Mouse (Mus musculus) kidney, embryonic 14.5 days (tissue): ENCODE measurements around the gene Flnb. TPM values are rescaled to one million over a fixed set of nuclear protein-coding genes. Genes with fewer than 3 reads are reported as not detected.

Experiments used
- ATAC-seq: fragments of 200-750 bp; cut with Nextera tagmentation; 2 replicates; pipeline ENCODE4 v1.8.0; 2017; ENCODE audit warnings: moderate number of reproducible peaks, mild to moderate bottlenecking, moderate TSS enrichment, moderate library complexity; ENCODE audit not compliant: low FRiP score, low TSS enrichment
- H3K27ac ChIP-seq: fragments of 300-500 bp; sonication (generic); 2 replicates; pipeline ENCODE4 v1.5.1; 2014; ENCODE audit warnings: low read depth, mild to moderate bottlenecking, low read length, moderate library complexity, mixed read lengths
- H3K27me3 ChIP-seq: fragments of 300-500 bp; sonication (generic); 2 replicates; pipeline ENCODE4 v1.6.1; 2014; ENCODE audit warnings: mild to moderate bottlenecking, low read length; ENCODE audit not compliant: control insufficient read depth, insufficient read depth
- H3K36me3 ChIP-seq: fragments of 300-500 bp; sonication (generic); 2 replicates; pipeline ENCODE4 v1.6.1; 2014; ENCODE audit warnings: low read length, mixed read lengths; ENCODE audit not compliant: control insufficient read depth, insufficient read depth
- H3K4me1 ChIP-seq: fragments of 300-500 bp; sonication (generic); 2 replicates; pipeline ENCODE4 v1.6.1; 2014; ENCODE audit warnings: low read length, mixed read lengths; ENCODE audit not compliant: control insufficient read depth, insufficient read depth
- H3K4me2 ChIP-seq: fragments of 300-500 bp; sonication (generic); replicated peaks from 2 replicates; pipeline ENCODE4 v1.6.1; 2014; ENCODE audit warnings: low read depth, mild to moderate bottlenecking, low read length
- H3K4me3 ChIP-seq: fragments of 300-500 bp; sonication (generic); 2 replicates; pipeline ENCODE4 v1.5.1; 2014; ENCODE audit warnings: mild to moderate bottlenecking, low read length
- H3K9ac ChIP-seq: fragments of 300-500 bp; sonication (generic); 2 replicates; pipeline ENCODE4 v1.6.1; 2014; ENCODE audit warnings: low read depth, mild to moderate bottlenecking, low read length, moderate library complexity
- H3K9me3 ChIP-seq: fragments of 300-500 bp; sonication (generic); 2 replicates; pipeline ENCODE4 v1.6.1; 2016; ENCODE audit warnings: low read length; ENCODE audit not compliant: control insufficient read depth
- WGBS: fragments of 180-500 bp; shearing (Covaris S2); extraction: QIAGEN DNeasy Blood & Tissue Kit; methylation state at CpG from one replicate; pipeline ENCODE4 v1.1.7; 2014; 5-methylcytosine and 5-hydroxymethylcytosine counted together
- polyA plus RNA-seq: library from polyadenylated mRNA; unstranded; fragments of >200 nt; fragmentation: Nextera tagmentation; extraction: Ambion mirVana; gene quantifications from 2 replicates; pipeline ENCODE4 v1.2.1, GENCODE M21; 2014

Gene Flnb
- polyA plus RNA-seq, 1 experiment from 2014 or later, result 25.7 TPM

- no peak overlapping the region for H3K4me3 ChIP-seq
- 52% methylated on average over 11 of the region's 11 CpGs for WGBS
- H3K27ac ChIP-seq, result no peak overlapping the region
- peak; percentile 58; the same call in 1 of the 2 replicates for ATAC-seq
- no peak overlapping the region for H3K4me2 ChIP-seq
- H3K4me1 ChIP-seq, result no peaks in the 10 kb centered on the region
- H3K9me3 ChIP-seq, result no peaks in the 10 kb centered on the region
- H3K36me3 ChIP-seq, result no peaks in the 10 kb centered on the region
- H3K27me3 ChIP-seq, result no peaks in the 10 kb centered on the region
- no peak overlapping the region for H3K9ac ChIP-seq
Measured at GRCm38 (mm10) chr14:7964219-7964889, 146.6 kb downstream of the Flnb start.

GRCm38 (mm10) chr14:7971889-7972493 lies 154.2 kb downstream of the Flnb start:
- 63% methylated on average over 10 of the region's 10 CpGs for WGBS
- Histone ChIP-seq H3K9me3 (no peaks in the 10 kb centered on the region), H3K36me3 (no peaks in the 10 kb centered on the region), H3K4me1 (no peaks in the 10 kb centered on the region), H3K27ac (no peak overlapping the region), H3K27me3 (no peaks in the 10 kb centered on the region), H3K4me2 (no peak overlapping the region), H3K4me3 (no peak overlapping the region), H3K9ac (no peak overlapping the region)
- no peak for ATAC-seq

- no peak for ATAC-seq
- no peaks in the 10 kb centered on the region for H3K9me3 ChIP-seq
- no peaks in the 10 kb centered on the region for H3K4me1 ChIP-seq
- no peaks in the 10 kb centered on the region for H3K27me3 ChIP-seq
- H3K4me2 ChIP-seq, result no peak overlapping the region
- H3K9ac ChIP-seq, result no peak overlapping the region
- no peaks in the 10 kb centered on the region for H3K36me3 ChIP-seq
- no peak overlapping the region for H3K4me3 ChIP-seq
- WGBS, result 89% methylated on average over 1 of the region's 1 CpGs
- no peak overlapping the region for H3K27ac ChIP-seq
Measured at GRCm38 (mm10) chr14:7974643-7975042, 156.9 kb downstream of the Flnb start.

GRCm38 (mm10) chr14:7975177-7975576 lies 157.4 kb downstream of the Flnb start:
- Histone ChIP-seq H3K27me3 (no peaks in the 10 kb centered on the region), H3K4me1 (no peaks in the 10 kb centered on the region), H3K4me2 (no peak overlapping the region), H3K4me3 (no peak overlapping the region), H3K9ac (no peak overlapping the region), H3K36me3 (no peaks in the 10 kb centered on the region), H3K27ac (no peak overlapping the region), H3K9me3 (no peaks in the 10 kb centered on the region)
- 82% methylated on average over 6 of the region's 6 CpGs for WGBS
- no peak for ATAC-seq

- WGBS, result 91% methylated on average over 1 of the region's 1 CpGs
- Histone ChIP-seq H3K9me3 (no peaks in the 10 kb centered on the region), H3K9ac (no peak overlapping the region), H3K4me2 (no peak overlapping the region), H3K27me3 (no peaks in the 10 kb centered on the region), H3K4me1 (no peaks in the 10 kb centered on the region), H3K27ac (no peak overlapping the region), H3K36me3 (no peaks in the 10 kb centered on the region), H3K4me3 (no peak overlapping the region)
- ATAC-seq, result no peak
Measured at GRCm38 (mm10) chr14:7977471-7977870, 159.7 kb downstream of the Flnb start.

- ATAC-seq, result no peak
- Histone ChIP-seq H3K4me3 (no peak overlapping the region), H3K9ac (no peak overlapping the region), H3K27ac (no peak overlapping the region), H3K9me3 (no peaks in the 10 kb centered on the region), H3K27me3 (no peaks in the 10 kb centered on the region), H3K4me1 (no peaks in the 10 kb centered on the region), H3K36me3 (no peaks in the 10 kb centered on the region), H3K4me2 (no peak overlapping the region)
- 80% methylated on average over 1 of the region's 1 CpGs for WGBS
Measured at GRCm38 (mm10) chr14:7978183-7978582, 160.4 kb downstream of the Flnb start.

- no peak for ATAC-seq
- H3K9ac ChIP-seq, result no peak overlapping the region
- 92% methylated on average over 1 of the region's 1 CpGs for WGBS
- H3K27ac ChIP-seq, result no peak overlapping the region
- H3K4me2 ChIP-seq, result no peak overlapping the region
- no peaks in the 10 kb centered on the region for H3K9me3 ChIP-seq
- no peak overlapping the region for H3K4me3 ChIP-seq
- no peaks in the 10 kb centered on the region for H3K4me1 ChIP-seq
- H3K27me3 ChIP-seq, result no peaks in the 10 kb centered on the region
- H3K36me3 ChIP-seq, result no peaks in the 10 kb centered on the region
Measured at GRCm38 (mm10) chr14:7981226-7981625, 163.5 kb downstream of the Flnb start.

- Histone ChIP-seq H3K9me3 (no peaks in the 10 kb centered on the region), H3K4me1 (peaks cover 2% of the 10 kb centered on the region; the same call in 1 of the 2 replicates), H3K27ac (no peak overlapping the region), H3K4me2 (no peak overlapping the region), H3K9ac (no peak overlapping the region), H3K4me3 (no peak overlapping the region), H3K27me3 (no peaks in the 10 kb centered on the region), H3K36me3 (no peaks in the 10 kb centered on the region)
- WGBS, result 95% methylated on average over 6 of the region's 6 CpGs
- ATAC-seq, result no peak
Measured at GRCm38 (mm10) chr14:7986913-7987312, 169.2 kb downstream of the Flnb start.

- no peak overlapping the region for H3K9ac ChIP-seq
- no peak overlapping the region for H3K27ac ChIP-seq
- H3K4me2 ChIP-seq, result no peak overlapping the region
- H3K36me3 ChIP-seq, result no peaks in the 10 kb centered on the region
- ATAC-seq, result no peak
- H3K9me3 ChIP-seq, result no peaks in the 10 kb centered on the region
- H3K4me3 ChIP-seq, result no peak overlapping the region
- WGBS, result 76% methylated on average over 1 of the region's 1 CpGs
- no peaks in the 10 kb centered on the region for H3K27me3 ChIP-seq
- H3K4me1 ChIP-seq, result peaks cover 2% of the 10 kb centered on the region; the same call in 1 of the 2 replicates
Measured at GRCm38 (mm10) chr14:7989371-7989770, 171.6 kb downstream of the Flnb start.
